Mouse (Mus musculus) gastrocnemius, adult 2 months (tissue): Measurements from ENCODE around the gene Ube4b. TPM values are rescaled to one million over a fixed set of nuclear protein-coding genes. Genes with fewer than 3 reads are reported as not detected.

Experiments used
- DNase-seq: peaks from one replicate; pipeline ENCODE4 v3.0.0; 2022
- H3K27ac ChIP-seq: fragments of 200-600 bp; 2 replicates; pipeline ENCODE4 v1.8.1; 2022; ENCODE audit warnings: mild to moderate bottlenecking
- H3K4me3 ChIP-seq: fragments of 200-600 bp; 2 replicates; pipeline ENCODE4 v1.8.1; 2022; ENCODE audit warnings: mild to moderate bottlenecking, moderate library complexity
- CTCF ChIP-seq: fragments of 200-600 bp; IDR thresholded peaks from 2 replicates; pipeline ENCODE4 v1.8.1; 2022; ENCODE audit warnings: antibody characterized with exemption, mild to moderate bottlenecking, moderate library complexity
- intact Hi-C: fragments of 180-260 bp; cut with DNase I; formaldehyde crosslinking; loops from one replicate; pipeline ENCODE4 v1.15.1; 2025
- total RNA-seq, 2 experiments: library from RNA; stranded (reverse); gene quantifications; 2 replicates each; pipeline ENCODE4 v1.2.3; 2021

The Ube4b gene
- total RNA-seq, 2 experiments from 2014 or later: 31.1 to 35.9 TPM

GRCm38 (mm10) chr4:149319088-149319487 is 107.5 kb downstream of the Ube4b start:
- H3K4me3 ChIP-seq: no peak overlapping the region
- TF ChIP-seq CTCF: no peak
- no peak for DNase-seq
- no peak overlapping the region for H3K27ac ChIP-seq
- intact Hi-C loops: no loop called here

GRCm38 (mm10) chr4:149317387-149317786 is 109.2 kb downstream of the Ube4b start:
- DNase-seq: no peak
- Histone ChIP-seq H3K4me3 (no peak overlapping the region), H3K27ac (no peak overlapping the region)
- TF ChIP-seq CTCF: no peak
- intact Hi-C loops: no loop called here

- H3K4me3 ChIP-seq: peak overlapping the region; percentile 67; the same call in 1 of the 2 replicates
- no peak for TF ChIP-seq CTCF
- no peak for DNase-seq
- peak overlapping the region; percentile 90 for H3K27ac ChIP-seq
- intact Hi-C loops: loop anchor here (5.0 kb wide), 1 partner anchor 33 kb away; no protein-coding TSS in a partner anchor
Measured at GRCm38 (mm10) chr4:149314275-149314837, 112.2 kb downstream of the Ube4b start.

GRCm38 (mm10) chr4:149313558-149314253 is 112.8 kb downstream of the Ube4b start:
- peak; percentile 74 for DNase-seq
- intact Hi-C loops: loop anchor here (5.0 kb wide), 1 partner anchor 34 kb away; no protein-coding TSS in a partner anchor
- H3K27ac ChIP-seq: peak overlapping the region; percentile 90
- no peak for TF ChIP-seq CTCF
- peak overlapping the region; percentile 67 for H3K4me3 ChIP-seq

- H3K27ac ChIP-seq: peak overlapping the region; percentile 90
- peak overlapping the region; percentile 67 for H3K4me3 ChIP-seq
- TF ChIP-seq CTCF: no peak
- peak; percentile 70 for DNase-seq
- intact Hi-C loops: loop anchor here (5.0 kb wide), 1 partner anchor 35 kb away; no protein-coding TSS in a partner anchor
Measured at GRCm38 (mm10) chr4:149311996-149312395, 114.6 kb downstream of the Ube4b start.

- Histone ChIP-seq H3K4me3 (peak overlapping the region; percentile 92), H3K27ac (peak overlapping the region; percentile 97)
- intact Hi-C loops: no loop called here
- no peak for TF ChIP-seq CTCF
- no peak for DNase-seq
Measured at GRCm38 (mm10) chr4:149308491-149308820, 118.1 kb downstream of the Ube4b start.

GRCm38 (mm10) chr4:149307596-149308490 is 118.7 kb downstream of the Ube4b start, which contains the start of gene Kif1b:
TSS of gene Kif1b (minus strand) at chr4:149307693.
- Histone ChIP-seq H3K4me3 (peak within 1 kb of the TSS; percentile 92), H3K27ac (peak within 1 kb of the TSS; percentile 97)
- intact Hi-C loops: loop anchor here (2.0 kb wide), 1 partner anchor 31 kb away; no protein-coding TSS in a partner anchor
- TF ChIP-seq CTCF: no peak; the same call in 1 of the 2 replicates
- peak; percentile 99 for DNase-seq

GRCm38 (mm10) chr4:149306712-149307595 is 119.6 kb downstream of the Ube4b start:
- DNase-seq: peak; percentile 94
- H3K4me3 ChIP-seq: peak overlapping the region; percentile 92
- intact Hi-C loops: loop anchor here (2.0 kb wide), 1 partner anchor 30 kb away; no protein-coding TSS in a partner anchor
- no peak for TF ChIP-seq CTCF
- peak overlapping the region; percentile 97 for H3K27ac ChIP-seq

- peak overlapping the region; percentile 97 for H3K27ac ChIP-seq
- no peak for TF ChIP-seq CTCF
- intact Hi-C loops: loop anchor here (2.0 kb wide), 2 partner anchors 19 to 29 kb away; no protein-coding TSS in a partner anchor
- peak; percentile 51 for DNase-seq
- peak overlapping the region; percentile 92 for H3K4me3 ChIP-seq
Measured at GRCm38 (mm10) chr4:149305761-149306711, 120.5 kb downstream of the Ube4b start.

- TF ChIP-seq CTCF: no peak
- Histone ChIP-seq H3K4me3 (peak overlapping the region; percentile 92), H3K27ac (peak overlapping the region; percentile 97)
- DNase-seq: no peak
- intact Hi-C loops: loop anchor here (2.0 kb wide), 1 partner anchor 18 kb away; no protein-coding TSS in a partner anchor
Measured at GRCm38 (mm10) chr4:149304466-149304865, 122.1 kb downstream of the Ube4b start.

GRCm38 (mm10) chr4:149303502-149303901 is 123.0 kb downstream of the Ube4b start:
- TF ChIP-seq CTCF: no peak
- Histone ChIP-seq H3K27ac (peak overlapping the region; percentile 97), H3K4me3 (peak overlapping the region; percentile 92)
- intact Hi-C loops: no loop called here
- DNase-seq: no peak
